Comparison of ENCODE assay signal across 8 mouse cellular contexts in genomic region chr2:83724827-83725730, GRCm38 (mm10). TPM values are rescaled to one million over a fixed set of nuclear protein-coding genes. Genes with fewer than 3 reads are reported as not detected.
A peak's percentile ranks its signal among the peaks of the same experiment; 100 is the strongest.
DNase-seq lines count a peak whose midpoint lies in the region; ATAC-seq and TF ChIP-seq lines count a peak whose summit lies in the region.

No protein-coding gene starts in this region.

- no peak overlapping the region for H3K27ac ChIP-seq in ES-Bruce4 (ENCODE audit: insufficient read depth, low read length)
- peak overlapping the region; percentile 85 for H3K27ac ChIP-seq in forebrain, embryonic 13.5 days
- H3K27ac ChIP-seq in macrophage: peak overlapping the region; percentile 35

- H3K4me3 ChIP-seq in ES-Bruce4 (ENCODE audit: low read depth, low read length): peak overlapping the region; percentile 96
- peak overlapping the region; percentile 75 for H3K4me3 ChIP-seq in forebrain, embryonic 13.5 days
- H3K4me3 ChIP-seq in macrophage (ENCODE audit: inconsistent target): peak overlapping the region; percentile 66

- no peaks in the 10 kb centered on the region for H3K36me3 ChIP-seq in ES-Bruce4 (ENCODE audit: control insufficient read depth, insufficient read depth, low read length, poor library complexity, severe bottlenecking)
- no peaks in the 10 kb centered on the region for H3K36me3 ChIP-seq in forebrain, embryonic 13.5 days (ENCODE audit: poor library complexity, severe bottlenecking)
- H3K36me3 ChIP-seq in macrophage (ENCODE audit: inconsistent target): no peaks in the 10 kb centered on the region

- intact Hi-C loops in heart, postnatal 14 days (cut with DNase I): loop anchor here (1.0 to 5.0 kb wide), 4 partner anchors 23 to 78 kb away; no protein-coding TSS in a partner anchor

- H3K9me3 ChIP-seq in ES-Bruce4 (replicated peaks; ENCODE audit: control insufficient read depth, insufficient read depth, low read length, poor library complexity, severe bottlenecking): no peaks in the 10 kb centered on the region
- H3K9me3 ChIP-seq in forebrain, embryonic 13.5 days (replicated peaks): no peaks in the 10 kb centered on the region

- no peak for TF ChIP-seq CTCF in ES-Bruce4 (IDR thresholded peaks at IDR 0.05; ENCODE audit: low read depth, low read length)

- ATAC-seq in forebrain, embryonic 13.5 days: peak; percentile 80

- DNase-seq in adrenal gland, postnatal 36 days: peak; percentile 70 to 84
- DNase-seq in heart, postnatal 14 days: peak; percentile 69 to 71
- DNase-seq in layer of hippocampus, postnatal 10 days (ENCODE audit: low spot score in 2 of 2): peak; percentile 58 to 67
- DNase-seq in right cerebral cortex, adult 2 months (ENCODE audit: low spot score in 2 of 2): peak; percentile 48 to 70
- no peak for DNase-seq in c-Kit-positive CD71-positive TER-119-positive erythroid progenitor cells, embryonic 14.5 days (ENCODE audit: low spot score)

- no peak for TF ChIP-seq POLR2A in ES-Bruce4 (IDR thresholded peaks at IDR 0.05; ENCODE audit: insufficient read depth, low read length)

- 2% methylated on average over 44 of the region's 44 CpGs for WGBS in forebrain, embryonic 13.5 days
- WGBS in macrophage (ENCODE audit: missing documents): 6% methylated on average over 40 of the region's 44 CpGs

- peaks cover 2% of the 10 kb centered on the region for H3K4me1 ChIP-seq in ES-Bruce4 (ENCODE audit: control insufficient read depth, insufficient read depth, low read length)
- H3K4me1 ChIP-seq in forebrain, embryonic 13.5 days: peaks cover 22% of the 10 kb centered on the region

- H3K27me3 ChIP-seq in ES-Bruce4 (ENCODE audit: control insufficient read depth, insufficient read depth, low read length, poor library complexity, severe bottlenecking): no peaks in the 10 kb centered on the region
- H3K27me3 ChIP-seq in forebrain, embryonic 13.5 days: no peaks in the 10 kb centered on the region

- H3K9ac ChIP-seq in ES-Bruce4 (ENCODE audit: low read depth, poor library complexity, severe bottlenecking): peak overlapping the region; percentile 94
- peak overlapping the region; percentile 82 for H3K9ac ChIP-seq in forebrain, embryonic 13.5 days

- TF ChIP-seq EP300 in ES-Bruce4 (IDR thresholded peaks at IDR 0.05; ENCODE audit: insufficient read depth, low read depth, low read length): no peak

- peaks cover 48% of the 10 kb centered on the region for H3K79me2 ChIP-seq in macrophage (ENCODE audit: inconsistent target)

- H3K4me2 ChIP-seq in forebrain, embryonic 13.5 days: peak overlapping the region; percentile 87

RNA-seq across cellular contexts. Expression of gene Itgav, which starts 0.9 kb away (rescaled TPM):
- polyA plus RNA-seq in ES-Bruce4 (2011; ENCODE audit: insufficient read depth, insufficient read length, low read depth, missing spikeins): 54.4 and 55.6 TPM in 2 replicates
- total RNA-seq in adrenal gland, postnatal 36 days (2021): 100 to 1,000 TPM; 122 to 131 TPM
- polyA plus RNA-seq in forebrain, embryonic 13.5 days (2015; fragmentation: Nextera tagmentation; extraction: Ambion mirVana): 24.0 and 24.9 TPM in 2 replicates
- total RNA-seq in heart, postnatal 14 days (2021): 10 to 100 TPM; 41.2 to 42.1 TPM
- total RNA-seq in layer of hippocampus, postnatal 10 days (2021): 10 to 100 TPM; 50.4 to 52.3 TPM
- 1,000 to 10,000 TPM in 7 of 26 experiments, 100 to 1,000 TPM in 10, 10 to 100 TPM in 9; 58.6 to 2,232 (median 167) TPM for total RNA-seq in macrophage (2018; cell fraction: chromatin; rRNA removed)
- 100 to 1,000 TPM in 4 of 26 experiments, 10 to 100 TPM in 22; 25.1 to 328 (median 50.7) TPM for total RNA-seq in macrophage (2018; cell fraction: cytosol; rRNA removed)
- total RNA-seq in macrophage (2018; cell fraction: nucleus; rRNA removed): 1,000 to 10,000 TPM in 1 of 26 experiments, 100 to 1,000 TPM in 22, 10 to 100 TPM in 3; 76.5 to 1,173 (median 223) TPM
- polyA plus RNA-seq in macrophage (2018): 20.8 to 69.6 TPM (median 21.5 TPM) in 3 replicates
